ENCODE assay signal across 10 mouse cellular contexts in the genomic region with DNA sequence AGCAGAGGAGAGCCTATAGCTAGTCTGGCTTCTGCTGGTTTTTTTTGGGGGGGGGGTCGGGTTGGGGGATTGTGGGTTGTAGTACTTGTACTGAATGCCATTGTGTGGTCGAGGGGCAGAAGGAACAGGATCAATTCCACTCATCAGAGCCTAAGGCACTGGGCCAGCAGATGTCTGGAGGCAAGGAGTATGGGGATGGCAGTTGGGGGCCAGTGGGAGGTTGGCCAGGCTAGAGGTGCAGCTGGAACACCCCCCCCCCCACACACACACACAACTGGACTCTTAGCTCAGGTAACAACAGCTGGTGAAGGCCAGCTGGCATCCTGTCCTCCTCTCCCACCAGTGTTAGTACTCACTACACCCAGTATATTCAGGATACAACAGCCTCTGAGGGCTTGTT. TPM values are rescaled to one million over a fixed set of nuclear protein-coding genes. Genes with fewer than 3 reads are reported as not detected.
A peak's percentile ranks its signal among the peaks of the same experiment; 100 is the strongest.
DNase-seq lines count a peak whose midpoint lies in the region; ATAC-seq and TF ChIP-seq lines count a peak whose summit lies in the region.
"Had no signal": no experiment of that assay in that cellular context is flagged by ENCODE, and none has a peak within 500 bp of the region (broad histone marks: within the 10 kb centered on the region; RNA-seq: fewer than 3 reads in every experiment).

No protein-coding gene starts in this region.

- no peaks in the 10 kb centered on the region for H3K27me3 ChIP-seq in lung, embryonic 14.5 days (ENCODE audit: insufficient read depth, low read length)
- peaks cover 16% of the 10 kb centered on the region for H3K27me3 ChIP-seq in forebrain, embryonic 13.5 days
- no peaks in the 10 kb centered on the region for H3K27me3 ChIP-seq in limb, embryonic 15.5 days
- no peaks in the 10 kb centered on the region for H3K27me3 ChIP-seq in stomach, embryonic 14.5 days (ENCODE audit: control insufficient read depth, insufficient read depth, low read length)

- no peak overlapping the region for H3K9ac ChIP-seq in lung, embryonic 14.5 days
- no peak overlapping the region for H3K9ac ChIP-seq in forebrain, embryonic 13.5 days
- H3K9ac ChIP-seq in limb, embryonic 15.5 days, result no peak overlapping the region
- H3K9ac ChIP-seq in stomach, embryonic 14.5 days (replicated peaks; ENCODE audit: low read depth, low read length), result no peak overlapping the region

- 0 out of 2 replicates have a peak, but pooled peaks have one; percentile 0 for ATAC-seq in lung, embryonic 14.5 days (ENCODE audit: insufficient read depth)
- ATAC-seq in forebrain, embryonic 13.5 days, result no peak
- ATAC-seq in limb, embryonic 15.5 days (ENCODE audit: insufficient number of reproducible peaks, low FRiP score, low TSS enrichment, low read depth), result no peak
- no peak for ATAC-seq in stomach, embryonic 14.5 days (ENCODE audit: insufficient number of reproducible peaks, insufficient read depth, low FRiP score, low read depth)
- ATAC-seq in frontal cortex, adult (ENCODE audit: low TSS enrichment), result no peak

- H3K4me2 ChIP-seq in lung, embryonic 14.5 days, result peak overlapping the region; percentile 97
- peak overlapping the region; percentile 93; the same call in 1 of the 2 replicates for H3K4me2 ChIP-seq in forebrain, embryonic 13.5 days
- no peak overlapping the region for H3K4me2 ChIP-seq in limb, embryonic 15.5 days
- no peak overlapping the region for H3K4me2 ChIP-seq in stomach, embryonic 14.5 days (replicated peaks; ENCODE audit: low read depth, low read length)

- no peak for DNase-seq in lung, embryonic 14.5 days
- DNase-seq in lung, postnatal 25 days (ENCODE audit: low spot score), result no peak
- DNase-seq in layer of hippocampus, postnatal 36 days, result no peak
- DNase-seq in gastrocnemius, postnatal 25 days, result no peak

- 34% methylated on average over 2 of the region's 2 CpGs for WGBS in lung, embryonic 14.5 days
- 0% methylated on average over 2 of the region's 2 CpGs for WGBS in forebrain, embryonic 13.5 days
- WGBS in limb, embryonic 15.5 days, result 33% methylated on average over 2 of the region's 2 CpGs
- 12% methylated on average over 2 of the region's 2 CpGs for WGBS in stomach, embryonic 14.5 days

- H3K27ac ChIP-seq in lung, embryonic 14.5 days (ENCODE audit: low read depth), result peak overlapping the region; percentile 82
- peak overlapping the region; percentile 77; the same call in 1 of the 2 replicates for H3K27ac ChIP-seq in forebrain, embryonic 13.5 days
- H3K27ac ChIP-seq in limb, embryonic 15.5 days, result peak overlapping the region; percentile 80; the same call in 1 of the 2 replicates
- peak overlapping the region; percentile 77; the same call in 1 of the 2 replicates for H3K27ac ChIP-seq in stomach, embryonic 14.5 days (ENCODE audit: low read length)

- 0 out of 2 replicates have a peak, but pooled peaks cover 6% of the 10 kb centered on the region for H3K4me1 ChIP-seq in lung, embryonic 14.5 days (ENCODE audit: insufficient read depth)
- peaks cover 20% of the 10 kb centered on the region for H3K4me1 ChIP-seq in forebrain, embryonic 13.5 days
- peaks cover 18% of the 10 kb centered on the region for H3K4me1 ChIP-seq in limb, embryonic 15.5 days
- H3K4me1 ChIP-seq in stomach, embryonic 14.5 days (ENCODE audit: control insufficient read depth, insufficient read depth, low read length), result no peaks in the 10 kb centered on the region

- H3K36me3 ChIP-seq in lung, embryonic 14.5 days (ENCODE audit: insufficient read depth), result peaks cover 10% of the 10 kb centered on the region; the same call in 1 of the 2 replicates
- H3K36me3 ChIP-seq in forebrain, embryonic 13.5 days (ENCODE audit: poor library complexity, severe bottlenecking), result peaks cover 20% of the 10 kb centered on the region
- peaks cover 20% of the 10 kb centered on the region for H3K36me3 ChIP-seq in limb, embryonic 15.5 days
- H3K36me3 ChIP-seq in stomach, embryonic 14.5 days (ENCODE audit: control insufficient read depth, insufficient read depth, low read length), result peaks cover 14% of the 10 kb centered on the region

- no peak for TF ChIP-seq CTCF in lung, embryonic 14.5 days (IDR thresholded peaks at IDR 0.05; ENCODE audit: low read depth)

- no peaks in the 10 kb centered on the region for H3K9me3 ChIP-seq in lung, embryonic 14.5 days (ENCODE audit: low read depth, low read length)
- H3K9me3 ChIP-seq in forebrain, embryonic 13.5 days (replicated peaks), result no peaks in the 10 kb centered on the region
- H3K9me3 ChIP-seq in limb, embryonic 15.5 days, result no peaks in the 10 kb centered on the region
- H3K9me3 ChIP-seq in stomach, embryonic 14.5 days (ENCODE audit: control insufficient read depth, low read depth, low read length), result no peaks in the 10 kb centered on the region

- H3K4me3 ChIP-seq in lung, embryonic 14.5 days (ENCODE audit: low read depth, low read length), result no peak overlapping the region
- no peak overlapping the region for H3K4me3 ChIP-seq in forebrain, embryonic 13.5 days
- peak overlapping the region; percentile 86; the same call in 1 of the 2 replicates for H3K4me3 ChIP-seq in limb, embryonic 15.5 days
- no peak overlapping the region for H3K4me3 ChIP-seq in stomach, embryonic 14.5 days (ENCODE audit: low read depth, low read length)

RNA-seq across cellular contexts. Expression of a gene that starts 1.2 kb away (rescaled TPM):
- polyA plus RNA-seq in lung, embryonic 14.5 days (2014; fragmentation: Nextera tagmentation; extraction: Ambion mirVana), result 59.0 and 66.6 TPM in 2 replicates
- polyA plus RNA-seq in forebrain, embryonic 13.5 days (2015; fragmentation: Nextera tagmentation; extraction: Ambion mirVana), result 104 and 118 TPM in 2 replicates
- polyA plus RNA-seq in limb, embryonic 15.5 days (2015; fragmentation: Nextera tagmentation; extraction: Ambion mirVana), result 81.5 and 86.0 TPM in 2 replicates
- polyA plus RNA-seq in stomach, embryonic 14.5 days (2014; fragmentation: Nextera tagmentation; extraction: Ambion mirVana), result 93.4 and 96.2 TPM in 2 replicates
- total RNA-seq in layer of hippocampus, postnatal 36 days (2021), result 10 to 100 TPM; 37.1 to 39.9 TPM
- 10 to 100 TPM in 1 of 2 experiments, 1 to 10 TPM in 1; 2.6 to 10.0 TPM for total RNA-seq in gastrocnemius, postnatal 25 days (2021)

RNA-seq across cellular contexts. Expression of a gene that starts 14.4 kb away (rescaled TPM):
- 0.21 TPM in 1 of 2 replicates, not detected in the other for polyA plus RNA-seq in lung, embryonic 14.5 days (2014; fragmentation: Nextera tagmentation; extraction: Ambion mirVana)
- 0.32 TPM in 1 of 2 replicates, not detected in the other for polyA plus RNA-seq in forebrain, embryonic 13.5 days (2015; fragmentation: Nextera tagmentation; extraction: Ambion mirVana)
- not detected in 2 replicates for polyA plus RNA-seq in limb, embryonic 15.5 days (2015; fragmentation: Nextera tagmentation; extraction: Ambion mirVana)
- not detected in 2 replicates for polyA plus RNA-seq in stomach, embryonic 14.5 days (2014; fragmentation: Nextera tagmentation; extraction: Ambion mirVana)
- total RNA-seq in layer of hippocampus, postnatal 36 days (2021), result not detected
- not detected for total RNA-seq in gastrocnemius, postnatal 25 days (2021)
- total RNA-seq: heart, adult 18-20 months; liver, adult 2 months had no signal
- polyA plus RNA-seq: liver, adult 2 months had no signal

RNA-seq across cellular contexts. Expression of a gene that starts 18.1 kb away (rescaled TPM):
- polyA plus RNA-seq in lung, embryonic 14.5 days (2014; fragmentation: Nextera tagmentation; extraction: Ambion mirVana), result 32.5 and 37.3 TPM in 2 replicates
- polyA plus RNA-seq in forebrain, embryonic 13.5 days (2015; fragmentation: Nextera tagmentation; extraction: Ambion mirVana), result 48.9 and 54.6 TPM in 2 replicates
- 35.8 and 37.3 TPM in 2 replicates for polyA plus RNA-seq in limb, embryonic 15.5 days (2015; fragmentation: Nextera tagmentation; extraction: Ambion mirVana)
- 36.0 and 38.1 TPM in 2 replicates for polyA plus RNA-seq in stomach, embryonic 14.5 days (2014; fragmentation: Nextera tagmentation; extraction: Ambion mirVana)
- 10 to 100 TPM; 28.1 to 28.5 TPM for total RNA-seq in layer of hippocampus, postnatal 36 days (2021)
- 1 to 10 TPM; 5.1 to 6.1 TPM for total RNA-seq in gastrocnemius, postnatal 25 days (2021)

RNA-seq across cellular contexts. Expression of a gene that starts 30.8 kb away (rescaled TPM):
- not detected in 2 replicates for polyA plus RNA-seq in lung, embryonic 14.5 days (2014; fragmentation: Nextera tagmentation; extraction: Ambion mirVana)
- not detected in 2 replicates for polyA plus RNA-seq in forebrain, embryonic 13.5 days (2015; fragmentation: Nextera tagmentation; extraction: Ambion mirVana)
- not detected in 2 replicates for polyA plus RNA-seq in limb, embryonic 15.5 days (2015; fragmentation: Nextera tagmentation; extraction: Ambion mirVana)
- polyA plus RNA-seq in stomach, embryonic 14.5 days (2014; fragmentation: Nextera tagmentation; extraction: Ambion mirVana), result not detected in 2 replicates
- not detected for total RNA-seq in layer of hippocampus, postnatal 36 days (2021)
- not detected for total RNA-seq in gastrocnemius, postnatal 25 days (2021)
- total RNA-seq: heart, adult 18-20 months; liver, adult 2 months had no signal
- polyA plus RNA-seq: liver, adult 2 months had no signal

RNA-seq across cellular contexts. Expression of a gene that starts 30.8 kb away (rescaled TPM):
- 94.6 and 105 TPM in 2 replicates for polyA plus RNA-seq in lung, embryonic 14.5 days (2014; fragmentation: Nextera tagmentation; extraction: Ambion mirVana)
- polyA plus RNA-seq in forebrain, embryonic 13.5 days (2015; fragmentation: Nextera tagmentation; extraction: Ambion mirVana), result 85.6 and 101 TPM in 2 replicates
- polyA plus RNA-seq in limb, embryonic 15.5 days (2015; fragmentation: Nextera tagmentation; extraction: Ambion mirVana), result 88.5 and 88.8 TPM in 2 replicates
- 92.8 and 93.9 TPM in 2 replicates for polyA plus RNA-seq in stomach, embryonic 14.5 days (2014; fragmentation: Nextera tagmentation; extraction: Ambion mirVana)
- 100 to 1,000 TPM; 106 to 110 TPM for total RNA-seq in layer of hippocampus, postnatal 36 days (2021)
- total RNA-seq in gastrocnemius, postnatal 25 days (2021), result 10 to 100 TPM; 23.0 to 24.7 TPM

Comparison
In these comparisons a context has a peak if more than half of its experiments do, and no peak if none do; other contexts are left out.
1. H3K4me2 ChIP-seq: peak in lung, embryonic 14.5 days (single experiment) and forebrain, embryonic 13.5 days (single experiment); none in limb, embryonic 15.5 days (single experiment) and stomach, embryonic 14.5 days (single experiment).
2. Peak in every context shown above with its lines, with median percentiles within 50 percentile points of each other: H3K27ac ChIP-seq.